Mouse (Mus musculus): ENCODE measurements around the gene Atxn2.

DNA sequence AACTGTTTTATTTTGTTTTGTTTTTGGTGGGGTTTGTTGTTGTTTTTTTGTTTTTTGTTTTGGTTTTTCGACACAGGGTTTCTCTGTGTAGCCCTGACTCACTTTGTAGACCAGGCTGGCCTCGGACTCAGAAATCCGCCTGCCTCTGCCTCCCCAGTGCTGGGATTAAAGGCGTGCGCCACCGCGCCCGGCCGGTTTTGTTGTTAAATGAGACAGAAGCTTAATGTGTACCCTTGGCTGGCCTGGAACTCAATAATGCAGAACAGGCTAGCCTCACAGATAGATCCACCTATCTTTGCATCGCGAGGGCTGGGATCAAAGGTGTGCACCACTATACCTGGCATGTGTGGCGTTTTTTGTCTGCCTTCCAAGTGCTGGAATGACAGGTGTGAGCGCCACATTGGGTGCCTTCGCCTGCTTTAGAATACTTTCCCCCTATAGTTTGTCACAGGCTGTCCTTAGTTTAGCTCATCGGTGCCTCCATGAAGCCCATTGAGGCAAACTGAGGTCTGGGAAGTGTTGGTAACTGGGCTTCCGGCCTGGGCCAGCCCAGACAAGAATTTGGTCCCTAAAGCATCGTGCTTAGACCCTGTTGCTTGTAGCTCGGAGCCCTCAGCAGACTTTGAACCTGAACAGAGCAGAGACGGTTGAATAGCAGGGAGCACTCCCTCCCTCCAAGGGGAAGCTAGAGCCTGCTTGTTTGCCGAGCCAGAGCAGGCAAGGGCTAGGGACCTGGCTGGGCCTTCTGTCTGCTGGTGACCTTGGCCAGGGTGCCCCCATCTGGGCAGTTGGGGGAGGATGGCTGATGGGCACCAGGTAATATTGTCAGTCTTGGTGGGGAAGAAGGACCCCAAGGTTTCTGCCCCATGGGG, 138.6 kb downstream of the Atxn2 start:
- TF ChIP-seq CTCF (IDR thresholded peaks at IDR 0.05; ENCODE audit: low read depth): peak; percentile 15; the same call in 1 of the 2 replicates
- TF ChIP-seq EP300 (IDR thresholded peaks at IDR 0.05; ENCODE audit: low read depth): no peak
